Mouse (Mus musculus) ovary, postnatal 36 days (tissue): ENCODE measurements around the gene Lfng.

Experiments
- DNase-seq: peaks from one replicate; pipeline ENCODE4 v3.0.0; 2022; ENCODE audit warnings: low spot score, mixed read lengths

The Lfng gene

DNA sequence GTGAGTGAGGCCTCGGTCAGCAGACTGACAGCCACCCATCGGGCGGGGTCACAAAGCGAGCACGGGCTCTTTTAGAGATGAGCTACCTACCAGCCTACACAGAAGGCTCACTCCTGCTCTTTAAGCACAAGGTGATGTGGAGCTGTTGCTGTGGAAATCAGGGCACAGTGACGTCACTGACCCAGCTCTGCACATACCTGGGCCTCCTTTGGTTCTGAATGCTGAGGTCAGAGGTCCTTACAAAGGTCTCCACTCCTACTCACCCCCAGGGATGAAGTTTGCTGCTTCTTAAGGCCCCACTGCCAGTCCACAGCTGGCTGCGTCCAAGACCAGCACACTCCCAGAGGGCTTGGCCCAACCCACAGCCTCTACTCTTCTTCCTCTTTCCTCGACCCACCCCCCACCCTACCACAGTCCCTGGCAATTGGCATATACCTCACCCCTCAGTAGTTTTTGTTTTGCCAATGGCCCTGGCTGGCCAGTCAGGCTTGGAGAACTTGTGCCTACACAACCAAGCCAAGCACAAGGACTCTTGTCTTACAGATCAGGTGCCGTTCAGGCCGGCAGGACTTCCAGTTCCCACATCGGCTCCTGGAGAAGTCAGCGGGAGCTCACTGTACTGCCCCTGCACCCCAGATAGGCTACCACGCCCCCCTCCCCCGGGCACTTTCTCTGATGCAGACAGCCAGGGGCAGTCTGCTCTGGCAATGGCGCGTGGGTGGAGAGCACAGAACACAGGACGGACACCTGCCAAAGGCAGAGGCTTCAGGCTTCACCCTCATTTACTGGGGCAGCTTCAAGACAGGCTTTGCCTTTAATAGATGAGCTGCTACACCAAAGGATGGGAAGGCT lies 55.8 kb downstream of the Lfng start:
- DNase-seq: peak; percentile 48

DNA sequence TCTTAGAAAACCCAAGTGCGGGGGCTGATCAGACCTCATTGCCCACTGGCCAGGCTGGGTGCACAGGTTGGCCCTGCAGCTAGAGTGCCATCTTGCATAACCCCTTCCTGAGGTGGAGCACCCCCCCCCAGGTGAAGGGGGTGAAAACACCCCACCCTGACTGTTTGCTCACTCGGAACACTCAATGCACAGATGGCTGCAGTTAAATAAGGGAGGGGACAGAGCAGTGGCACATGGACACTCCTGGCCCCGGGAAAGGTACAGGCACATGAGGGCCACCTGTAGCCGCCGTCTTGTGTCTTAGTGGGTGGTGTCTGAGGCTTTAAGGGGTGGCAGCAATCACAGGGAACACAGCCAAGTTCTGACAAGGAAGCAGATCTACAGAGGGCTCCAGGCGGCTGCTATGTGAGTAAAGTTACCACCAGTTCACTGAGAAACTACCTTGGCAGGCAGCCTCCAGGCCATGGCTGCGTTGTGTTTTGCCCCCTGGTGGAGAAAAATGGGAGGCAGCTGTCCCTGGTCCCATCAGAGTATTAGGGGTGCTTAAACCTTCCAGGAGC lies 56.6 kb downstream of the Lfng start:
- peak; percentile 69 for DNase-seq
